Mouse (Mus musculus) hindlimb bud, embryonic 11.5 days (tissue): ENCODE measurements around the gene Papss1.
A peak's percentile ranks its signal among the peaks of the same experiment; 100 is the strongest.

ENCODE experiments used
- DNase-seq: peaks from one replicate; pipeline ENCODE4 v3.0.0-alpha.2; 2012; ENCODE audit warnings: low read depth, low spot score; ENCODE audit errors: extremely low spot score

Gene Papss1

GRCm38 (mm10) chr3:131580040-131580439 lies 15.5 kb downstream of the Papss1 start:
- DNase-seq = no peak

- no peak for DNase-seq
These were observed 16.5 kb downstream of the Papss1 start for GRCm38 (mm10) chr3:131581096-131581495.

- DNase-seq = no peak
These were observed 22.2 kb downstream of the Papss1 start for GRCm38 (mm10) chr3:131586818-131587217.

DNA sequence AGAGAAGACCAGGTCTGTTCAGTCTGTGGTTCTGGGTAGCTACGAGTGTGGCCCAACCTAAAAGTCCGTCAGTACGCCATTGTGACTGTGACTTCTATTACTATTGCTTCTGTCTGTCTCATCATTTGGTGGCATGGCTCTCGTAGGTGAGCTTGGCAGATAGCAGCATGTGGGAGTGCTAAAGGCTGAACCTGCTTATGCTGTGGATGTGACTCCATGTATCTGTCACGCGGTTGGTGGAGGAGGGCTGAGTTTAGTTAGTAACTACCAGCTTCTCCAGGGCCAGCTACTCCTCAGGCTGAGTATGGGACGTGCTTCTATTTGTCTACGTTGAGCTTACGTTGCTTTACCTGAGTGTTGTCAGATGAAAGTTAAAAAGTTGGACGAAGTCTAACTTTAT lies 23.4 kb downstream of the Papss1 start:
- no peak for DNase-seq

DNA sequence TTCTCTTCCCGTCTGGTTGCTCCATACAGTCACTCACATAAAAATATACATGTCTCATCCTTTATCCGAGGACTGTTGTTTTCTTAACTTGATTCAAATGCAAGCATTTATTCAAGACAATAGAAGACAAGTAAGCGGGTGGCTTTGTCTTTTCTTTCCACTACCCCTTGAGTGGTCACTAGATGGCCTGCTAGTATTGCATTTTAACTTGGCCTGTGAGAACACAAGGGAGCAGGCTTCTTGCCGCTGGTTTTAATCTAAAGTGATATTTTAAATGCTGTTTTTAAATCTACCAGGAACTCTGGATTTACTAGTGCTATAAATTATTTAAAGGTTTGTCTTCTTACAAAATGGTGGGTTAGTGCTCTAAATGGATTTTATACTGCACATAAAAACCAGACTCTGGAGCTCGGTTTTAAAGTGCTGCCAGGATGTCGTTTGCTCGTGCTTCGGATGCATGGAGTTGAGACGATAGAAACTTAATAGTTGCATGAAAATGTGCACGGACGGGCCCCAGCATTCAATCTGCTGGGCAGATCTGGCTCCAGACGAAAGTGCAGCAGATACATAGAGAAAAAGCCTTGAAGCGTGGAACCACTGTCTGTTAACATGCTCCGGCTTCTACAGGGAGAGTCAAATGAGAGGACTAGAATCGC lies 28.7 kb downstream of the Papss1 start:
- peak; percentile 20 for DNase-seq

GRCm38 (mm10) chr3:131594361-131594760 lies 29.8 kb downstream of the Papss1 start:
- no peak for DNase-seq

DNA sequence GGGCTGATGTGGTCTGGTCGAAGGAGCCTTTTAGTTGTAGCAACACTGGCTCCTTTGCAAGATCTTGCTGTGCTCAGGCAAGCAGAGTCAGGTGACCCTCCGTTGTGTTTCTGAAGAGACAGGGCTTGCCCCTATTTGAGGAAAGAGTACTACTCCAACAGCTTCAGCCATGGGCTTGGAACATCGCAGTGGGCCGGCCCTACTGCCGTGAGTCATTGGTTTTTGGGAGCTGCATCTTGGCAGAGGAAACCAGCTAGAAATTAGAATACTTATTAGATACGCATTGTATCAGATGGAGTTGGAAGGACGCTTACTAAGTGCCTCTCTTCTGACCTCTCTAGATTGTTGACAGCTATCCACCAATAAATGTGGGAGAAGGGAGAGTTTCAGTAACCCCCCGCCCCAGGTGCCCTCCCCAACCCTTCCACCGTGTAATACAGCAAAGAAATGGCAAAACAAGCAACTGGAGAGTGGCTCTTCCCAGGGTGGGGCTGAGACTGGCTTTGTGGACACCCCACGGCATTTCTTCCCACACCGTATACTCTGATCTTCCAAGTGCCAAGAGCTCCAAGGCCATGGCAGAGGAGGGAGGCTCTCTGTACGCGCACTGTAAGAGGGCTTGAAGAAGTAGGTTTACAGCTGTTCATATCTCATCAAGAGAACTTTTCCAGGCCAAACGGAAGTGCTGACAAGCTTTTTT lies 31.1 kb downstream of the Papss1 start:
- no peak for DNase-seq

- no peak for DNase-seq
These were observed 36.2 kb downstream of the Papss1 start for GRCm38 (mm10) chr3:131600726-131601125.

DNA sequence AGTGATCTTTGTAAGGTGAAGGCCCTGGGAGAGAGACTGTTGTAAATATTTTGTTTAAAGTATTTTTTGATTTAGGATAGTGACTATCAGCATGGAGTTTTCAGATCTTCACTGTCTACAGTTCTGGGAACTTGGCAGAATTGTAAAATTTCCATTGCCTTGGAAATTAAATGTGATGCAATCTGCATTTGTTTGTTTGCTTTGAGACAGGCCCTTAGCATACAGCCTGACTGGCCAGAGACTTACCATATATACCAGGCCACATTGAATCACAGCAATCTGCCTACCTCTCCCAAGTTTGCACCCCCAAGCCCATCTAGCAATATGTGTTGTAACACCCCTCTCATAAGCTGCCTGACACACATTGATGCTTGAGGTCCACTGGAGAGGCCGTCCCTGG lies 36.8 kb downstream of the Papss1 start:
- no peak for DNase-seq

- DNase-seq = no peak
These were observed 38.4 kb downstream of the Papss1 start for GRCm38 (mm10) chr3:131602995-131603414.

GRCm38 (mm10) chr3:131608112-131608511 lies 43.5 kb downstream of the Papss1 start:
- no peak for DNase-seq

- DNase-seq = no peak
These were observed 45.1 kb downstream of the Papss1 start for GRCm38 (mm10) chr3:131609651-131610050.

- DNase-seq = no peak
These were observed 46.0 kb downstream of the Papss1 start for GRCm38 (mm10) chr3:131610595-131610994.

GRCm38 (mm10) chr3:131612847-131613246 lies 48.3 kb downstream of the Papss1 start:
- no peak for DNase-seq

- peak; percentile 30 for DNase-seq
These were observed 49.5 kb downstream of the Papss1 start for GRCm38 (mm10) chr3:131614056-131614455.

DNA sequence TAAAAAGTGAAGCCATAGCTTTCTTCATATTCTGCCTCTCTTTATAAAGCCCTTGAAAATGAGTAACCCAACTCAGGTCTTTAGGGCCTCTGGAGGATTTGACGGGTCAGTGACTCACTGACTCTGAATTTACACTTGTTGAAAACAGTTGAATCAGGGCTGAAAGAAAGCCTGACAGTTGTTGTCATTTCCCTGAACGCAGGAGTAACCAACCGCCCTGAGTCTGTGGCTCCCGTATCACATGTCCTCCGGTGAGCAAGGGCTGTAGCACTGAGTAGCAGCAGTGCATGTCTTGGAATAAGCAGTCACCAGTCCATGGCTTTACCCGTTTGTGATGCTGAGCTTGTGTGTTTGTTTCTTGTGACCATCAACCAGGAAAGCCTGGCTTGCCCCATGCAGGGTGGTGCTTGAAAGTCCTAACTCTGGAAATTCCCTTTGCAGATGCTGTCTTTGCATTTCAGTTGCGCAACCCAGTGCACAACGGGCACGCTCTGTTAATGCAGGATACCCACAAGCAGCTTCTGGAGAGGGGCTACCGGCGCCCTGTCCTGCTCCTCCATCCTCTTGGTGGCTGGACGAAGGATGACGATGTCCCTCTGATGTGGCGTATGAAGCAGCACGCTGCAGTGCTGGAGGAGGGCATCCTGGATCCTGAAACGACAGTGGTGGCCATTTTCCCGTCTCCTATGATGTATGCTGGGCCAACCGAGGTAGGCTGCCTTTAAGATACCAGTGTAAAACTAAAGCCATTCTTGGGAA lies 54.2 kb downstream of the Papss1 start:
- no peak for DNase-seq

GRCm38 (mm10) chr3:131623208-131623607 lies 58.6 kb downstream of the Papss1 start:
- DNase-seq = no peak

GRCm38 (mm10) chr3:131624063-131624462 lies 59.5 kb downstream of the Papss1 start:
- no peak for DNase-seq

DNA sequence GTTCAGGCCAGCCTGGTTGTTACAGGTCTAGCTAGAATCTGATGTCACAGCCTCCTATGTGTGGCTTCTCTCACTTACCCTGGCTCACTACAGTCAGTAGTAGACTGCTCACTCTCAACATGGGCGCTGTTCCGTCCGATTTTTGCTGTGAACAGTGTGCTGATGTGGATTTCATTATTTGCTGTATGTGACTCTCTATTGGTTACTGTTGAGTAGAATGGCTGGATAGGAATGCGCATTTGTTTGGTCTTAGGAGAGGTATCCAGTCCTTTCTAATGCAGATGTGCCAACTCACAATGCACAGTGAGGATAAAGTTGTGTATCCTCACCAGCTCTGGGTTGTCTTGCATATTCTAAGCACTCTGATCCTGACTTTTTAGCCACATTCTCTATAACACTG lies 62.9 kb downstream of the Papss1 start:
- no peak for DNase-seq

DNA sequence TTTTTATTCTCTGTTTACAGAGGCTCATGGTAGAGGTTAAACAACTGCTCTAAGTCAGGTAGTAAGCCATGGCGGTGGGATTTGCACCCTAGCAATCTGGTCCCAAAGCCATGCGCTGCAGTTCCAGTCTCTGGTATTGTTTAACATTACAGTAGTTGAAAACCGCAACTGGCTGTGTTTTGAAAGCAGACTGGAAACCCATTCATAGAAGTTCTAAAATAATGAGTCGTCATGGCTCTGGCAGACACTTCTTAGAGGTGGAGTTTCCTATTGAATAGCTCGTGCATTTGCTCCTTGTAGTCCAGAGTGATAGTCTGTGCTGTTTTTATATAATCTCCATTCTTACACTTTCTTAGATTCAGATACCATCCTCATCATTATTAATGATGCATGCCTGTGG lies 63.7 kb downstream of the Papss1 start:
- DNase-seq = no peak

DNA sequence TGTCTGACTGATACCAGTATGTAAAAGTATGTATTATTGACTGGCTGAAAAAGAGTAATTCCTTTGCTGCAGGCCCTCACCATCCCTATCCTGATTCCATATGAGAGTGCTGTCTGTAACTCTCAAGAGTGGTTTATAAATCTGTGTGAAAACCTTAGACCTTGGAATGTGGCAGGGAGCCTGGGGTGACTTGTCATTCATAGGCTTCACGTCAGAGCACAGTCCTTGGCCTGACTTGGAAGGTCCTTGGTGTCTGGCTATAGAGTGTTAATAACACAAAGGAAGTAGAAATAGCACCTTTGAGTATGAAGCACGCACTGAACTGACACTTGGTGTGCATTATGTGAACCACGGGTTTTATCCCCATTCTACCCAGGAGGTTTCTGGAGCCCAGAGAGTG lies 64.4 kb downstream of the Papss1 start:
- no peak for DNase-seq
